Mouse (Mus musculus) forebrain, embryonic 10.5 days (tissue): Measurements from ENCODE around the gene Ly75. TPM values are rescaled to one million over a fixed set of nuclear protein-coding genes. Genes with fewer than 3 reads are reported as not detected.
A peak's percentile ranks its signal among the peaks of the same experiment; 100 is the strongest.

ENCODE experiments used
- DNase-seq: peaks from one replicate; pipeline ENCODE4 v3.0.0-alpha.2; 2017; ENCODE audit warnings: low spot score; ENCODE audit errors: extremely low spot score
- H3K27ac ChIP-seq: fragments of 300-500 bp; sonication (generic); 2 replicates; pipeline ENCODE4 v1.5.1; 2016; ENCODE audit warnings: mild to moderate bottlenecking
- H3K27me3 ChIP-seq: fragments of 300-500 bp; sonication (generic); 2 replicates; pipeline ENCODE4 v1.6.1; 2016; ENCODE audit warnings: mild to moderate bottlenecking; ENCODE audit not compliant: poor library complexity, severe bottlenecking
- H3K36me3 ChIP-seq: fragments of 300-500 bp; sonication (generic); replicated peaks from 2 replicates; pipeline ENCODE4 v1.6.1; 2016; ENCODE audit warnings: mild to moderate bottlenecking, moderate library complexity
- H3K4me1 ChIP-seq: fragments of 300-500 bp; sonication (generic); 2 replicates; pipeline ENCODE4 v1.6.1; 2016
- H3K4me3 ChIP-seq: fragments of 300-500 bp; sonication (generic); 2 replicates; pipeline ENCODE4 v1.5.1; 2016; ENCODE audit warnings: mild to moderate bottlenecking, moderate library complexity
- H3K9me3 ChIP-seq: fragments of 300-500 bp; sonication (generic); 2 replicates; pipeline ENCODE4 v1.6.1; 2016; ENCODE audit warnings: mild to moderate bottlenecking, moderate library complexity
- WGBS: fragments of 180-500 bp; shearing (Covaris S2); methylation state at CpG from one replicate; pipeline ENCODE4 v1.1.7; 2016; 5-methylcytosine and 5-hydroxymethylcytosine counted together
- polyA plus RNA-seq: library from polyadenylated mRNA; unstranded; fragments of >200 nt; fragmentation: Nextera tagmentation; extraction: Ambion mirVana; gene quantifications from 2 replicates; pipeline ENCODE4 v1.2.1, GENCODE M21; 2016

The Ly75 gene
- polyA plus RNA-seq, 1 experiment from 2014 or later: 3.7 TPM

DNA sequence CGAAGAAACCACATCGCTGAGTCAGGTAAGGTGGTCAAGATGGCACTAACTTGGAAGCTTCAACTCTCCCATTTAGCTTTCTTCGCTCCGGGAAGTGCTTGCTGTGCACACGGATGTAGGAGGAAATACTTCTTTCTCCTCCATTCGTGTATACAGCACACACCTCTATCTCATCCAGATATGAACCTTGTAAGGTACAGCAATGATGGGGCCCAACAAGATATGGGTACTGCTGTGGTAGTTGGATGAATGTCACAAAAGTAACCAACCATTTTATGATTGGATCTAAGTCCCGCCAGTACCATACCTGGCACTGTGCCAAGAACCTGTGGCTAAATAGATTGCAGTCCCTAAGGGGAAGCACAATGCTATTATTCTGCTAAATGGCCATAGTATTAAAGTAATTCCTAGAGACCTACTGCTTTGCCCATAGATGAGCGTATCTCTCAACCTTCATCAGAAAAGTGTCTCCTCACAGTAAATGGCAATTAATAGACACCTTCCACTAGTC lies 97.9 kb downstream of the Ly75 start:
- H3K9me3 ChIP-seq: no peaks in the 10 kb centered on the region
- no peak for DNase-seq
- WGBS: 92% methylated on average over 8 of the region's 8 CpGs
- no peak overlapping the region for H3K27ac ChIP-seq
- no peaks in the 10 kb centered on the region for H3K36me3 ChIP-seq
- peaks cover 17% of the 10 kb centered on the region for H3K4me1 ChIP-seq
- peaks cover 48% of the 10 kb centered on the region for H3K27me3 ChIP-seq
- no peak overlapping the region for H3K4me3 ChIP-seq

GRCm38 (mm10) chr2:60284467-60284821 lies 98.7 kb downstream of the Ly75 start, which contains the start of gene Cd302:
TSS of gene Cd302 (minus strand) at chr2:60284488.
- Histone ChIP-seq H3K27me3 (peaks cover 48% of the 10 kb centered on the region), H3K4me3 (peak within 1 kb of the TSS; percentile 63), H3K36me3 (no peaks in the 10 kb centered on the region), H3K4me1 (peaks cover 17% of the 10 kb centered on the region), H3K9me3 (no peaks in the 10 kb centered on the region), H3K27ac (peak within 1 kb of the TSS; percentile 82)
- no peak for DNase-seq
- WGBS: 67% methylated on average over 4 of the region's 4 CpGs

DNA sequence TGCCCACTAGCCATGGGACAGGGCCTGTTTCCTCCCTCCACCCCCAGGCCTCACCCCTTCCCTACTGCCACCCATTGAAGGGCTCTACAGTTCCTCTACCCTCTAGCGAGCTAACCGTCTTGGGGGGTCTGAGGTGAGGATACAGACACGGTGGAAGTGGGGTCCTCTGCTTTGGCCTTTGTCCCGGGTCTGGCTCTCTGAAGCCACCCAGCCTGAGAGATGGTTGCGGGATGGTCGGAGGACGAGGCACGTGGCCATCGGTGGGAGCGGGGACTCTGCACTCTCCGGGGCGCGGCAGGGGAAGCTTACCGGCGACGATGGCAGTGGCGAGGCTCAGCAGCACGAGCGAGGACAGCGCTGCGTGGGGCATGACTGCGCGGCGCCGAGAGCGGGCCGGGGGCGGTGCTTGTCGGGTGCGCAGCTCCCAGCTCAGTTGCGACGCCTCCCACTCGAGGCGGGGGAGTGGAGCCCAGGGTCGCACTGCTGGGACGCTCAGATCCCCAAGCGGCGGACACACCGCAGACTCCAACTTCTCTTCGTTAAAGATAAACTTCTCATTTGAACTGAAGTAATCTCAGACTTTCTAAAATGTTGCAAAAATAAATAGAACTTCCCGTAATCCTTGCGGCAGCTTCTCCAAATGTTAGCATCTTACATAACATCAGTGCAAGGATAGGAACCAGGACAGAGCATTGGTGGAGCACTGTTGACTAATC lies 99.2 kb downstream of the Ly75 start:
- Histone ChIP-seq H3K27ac (peak overlapping the region; percentile 82), H3K27me3 (peaks cover 48% of the 10 kb centered on the region), H3K4me3 (peak overlapping the region; percentile 63), H3K4me1 (peaks cover 17% of the 10 kb centered on the region), H3K9me3 (no peaks in the 10 kb centered on the region), H3K36me3 (no peaks in the 10 kb centered on the region)
- peak; percentile 38 for DNase-seq
- 2% methylated on average over 42 of the region's 42 CpGs for WGBS

GRCm38 (mm10) chr2:60283208-60283750 lies 99.8 kb downstream of the Ly75 start:
- H3K36me3 ChIP-seq: no peaks in the 10 kb centered on the region
- peaks cover 48% of the 10 kb centered on the region for H3K27me3 ChIP-seq
- peaks cover 17% of the 10 kb centered on the region for H3K4me1 ChIP-seq
- no peak for DNase-seq
- peak overlapping the region; percentile 82 for H3K27ac ChIP-seq
- WGBS: 8% methylated on average over 9 of the region's 9 CpGs
- no peaks in the 10 kb centered on the region for H3K9me3 ChIP-seq
- H3K4me3 ChIP-seq: peak overlapping the region; percentile 63

GRCm38 (mm10) chr2:60282625-60283024 lies 100.5 kb downstream of the Ly75 start:
- WGBS: 77% methylated on average over 4 of the region's 4 CpGs
- H3K4me3 ChIP-seq: no peak overlapping the region

DNA sequence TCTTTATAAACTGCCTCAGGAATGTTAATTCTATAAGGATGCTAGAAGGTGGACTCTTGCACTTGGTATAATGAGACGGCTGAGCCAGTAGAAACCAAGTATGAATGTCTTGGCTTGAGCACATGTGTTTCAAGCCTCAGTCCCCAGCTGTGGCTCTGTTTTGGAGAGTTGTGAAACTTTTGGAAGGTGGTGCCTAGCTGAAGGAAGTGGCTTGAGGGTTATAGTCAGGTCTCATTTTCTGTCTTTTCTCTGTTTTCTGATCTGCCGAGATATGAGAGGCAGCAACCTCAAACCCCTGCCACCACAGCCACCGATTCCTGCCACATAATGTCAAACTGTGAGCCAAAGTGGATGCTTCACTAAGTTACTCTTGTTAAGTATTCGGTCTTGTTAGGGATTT lies 104.5 kb downstream of the Ly75 start:
- Histone ChIP-seq H3K27ac (no peak overlapping the region), H3K27me3 (peaks cover 22% of the 10 kb centered on the region), H3K4me3 (no peak overlapping the region), H3K9me3 (no peaks in the 10 kb centered on the region), H3K36me3 (0 out of 2 replicates have a peak, but pooled peaks cover 3% of the 10 kb centered on the region), H3K4me1 (peaks cover 10% of the 10 kb centered on the region)
- WGBS: 93% methylated on average over 4 of the region's 4 CpGs
- no peak for DNase-seq

More at GRCm38 (mm10) chr2:60282625-60283024, 100.5 kb downstream of the Ly75 start:
- no peaks in the 10 kb centered on the region for H3K36me3 ChIP-seq
- peaks cover 48% of the 10 kb centered on the region for H3K27me3 ChIP-seq
- no peak overlapping the region for H3K27ac ChIP-seq
- DNase-seq: no peak
- peaks cover 17% of the 10 kb centered on the region for H3K4me1 ChIP-seq
- no peaks in the 10 kb centered on the region for H3K9me3 ChIP-seq

GRCm38 (mm10) chr2:60269856-60270479 lies 113.1 kb downstream of the Ly75 start:
- H3K4me1 ChIP-seq: peaks cover 14% of the 10 kb centered on the region
- peaks cover 5% of the 10 kb centered on the region for H3K9me3 ChIP-seq
- no peak overlapping the region for H3K4me3 ChIP-seq
- no peak for DNase-seq
- H3K27me3 ChIP-seq: no peaks in the 10 kb centered on the region
- H3K27ac ChIP-seq: no peak overlapping the region
- H3K36me3 ChIP-seq: 0 out of 2 replicates have a peak, but pooled peaks cover 3% of the 10 kb centered on the region
- 94% methylated on average over 14 of the region's 14 CpGs for WGBS

- Histone ChIP-seq H3K27me3 (no peaks in the 10 kb centered on the region), H3K27ac (peak overlapping the region; percentile 27; the same call in 1 of the 2 replicates), H3K9me3 (peaks cover 5% of the 10 kb centered on the region), H3K4me1 (peaks cover 14% of the 10 kb centered on the region), H3K36me3 (no peaks in the 10 kb centered on the region), H3K4me3 (no peak overlapping the region)
- WGBS: 68% methylated on average over 1 of the region's 1 CpGs
- DNase-seq: no peak
These were observed 115.5 kb downstream of the Ly75 start for GRCm38 (mm10) chr2:60267567-60267966.

DNA sequence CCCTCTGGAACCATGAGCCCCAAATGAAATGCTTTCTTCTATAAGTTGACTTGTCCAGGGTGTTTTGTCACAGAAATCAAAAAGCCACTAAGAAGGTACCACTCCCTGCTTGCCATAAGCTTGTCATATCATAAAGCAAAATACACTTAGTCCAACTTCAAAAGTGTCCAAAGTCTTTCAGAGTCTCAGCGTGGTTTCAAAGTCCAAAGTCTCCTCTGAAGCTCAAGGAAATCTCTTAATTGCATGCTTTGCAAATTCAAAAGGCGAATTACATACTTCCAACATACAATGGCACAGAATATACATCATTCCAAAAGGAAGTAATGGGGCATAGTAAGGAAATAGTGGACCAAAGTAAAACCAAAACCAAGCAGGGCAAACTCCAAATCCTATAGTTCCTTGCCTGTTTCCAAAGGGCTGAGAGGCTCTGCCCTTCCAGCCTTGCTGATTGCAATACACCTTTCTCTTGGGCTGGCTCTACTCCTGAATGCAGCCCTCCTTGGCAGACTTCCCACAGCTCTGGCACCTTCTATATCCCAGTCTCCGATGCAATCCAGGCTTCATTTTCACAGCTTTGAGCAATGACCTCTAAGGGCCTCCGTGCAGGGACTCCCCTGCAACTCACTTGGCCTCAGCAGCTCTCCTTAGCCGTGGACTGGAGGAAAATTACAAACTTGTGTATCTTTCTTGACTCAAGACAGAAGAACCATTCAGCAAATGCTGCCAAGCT lies 122.3 kb downstream of the Ly75 start:
- no peak for DNase-seq
- Histone ChIP-seq H3K36me3 (no peaks in the 10 kb centered on the region), H3K27ac (no peak overlapping the region), H3K4me3 (no peak overlapping the region), H3K9me3 (no peaks in the 10 kb centered on the region), H3K27me3 (no peaks in the 10 kb centered on the region), H3K4me1 (no peaks in the 10 kb centered on the region)
- 90% methylated on average over 5 of the region's 5 CpGs for WGBS

- 94% methylated on average over 5 of the region's 5 CpGs for WGBS
- Histone ChIP-seq H3K27ac (no peak overlapping the region), H3K27me3 (no peaks in the 10 kb centered on the region), H3K4me3 (no peak overlapping the region), H3K36me3 (peaks cover 6% of the 10 kb centered on the region), H3K4me1 (no peaks in the 10 kb centered on the region), H3K9me3 (no peaks in the 10 kb centered on the region)
- DNase-seq: no peak
These were observed 123.9 kb downstream of the Ly75 start for GRCm38 (mm10) chr2:60259186-60259585.

DNA sequence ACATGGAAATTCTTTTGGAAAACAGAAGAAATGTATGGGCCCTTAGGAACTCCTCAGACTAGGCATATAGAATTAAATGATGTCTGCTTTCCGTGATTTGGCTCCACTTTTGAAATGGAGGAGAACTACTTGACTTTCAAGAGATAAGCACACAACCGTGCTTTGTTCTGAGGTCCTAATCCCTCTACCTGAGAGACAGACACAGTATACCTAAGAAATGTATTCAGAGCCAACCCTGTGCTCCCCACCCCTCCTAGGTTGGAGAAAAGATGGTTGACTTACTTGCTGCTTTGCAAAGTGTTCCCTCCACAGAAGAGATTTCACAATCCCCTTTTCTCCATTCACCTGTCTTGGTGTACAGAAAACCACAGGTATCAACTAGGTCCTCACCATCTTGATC lies 126.4 kb downstream of the Ly75 start:
- Histone ChIP-seq H3K36me3 (peaks cover 14% of the 10 kb centered on the region), H3K9me3 (no peaks in the 10 kb centered on the region), H3K4me3 (no peak overlapping the region), H3K27me3 (no peaks in the 10 kb centered on the region), H3K4me1 (no peaks in the 10 kb centered on the region), H3K27ac (no peak overlapping the region)
- DNase-seq: no peak
- 86% methylated on average over 2 of the region's 2 CpGs for WGBS

- H3K4me3 ChIP-seq: no peak overlapping the region
- H3K27ac ChIP-seq: no peak overlapping the region
- no peaks in the 10 kb centered on the region for H3K27me3 ChIP-seq
- no peak for DNase-seq
- no peaks in the 10 kb centered on the region for H3K9me3 ChIP-seq
- H3K36me3 ChIP-seq: peaks cover 40% of the 10 kb centered on the region
- H3K4me1 ChIP-seq: no peaks in the 10 kb centered on the region
These were observed 129.6 kb downstream of the Ly75 start for GRCm38 (mm10) chr2:60253506-60253905.
